Mouse (Mus musculus) lung, postnatal 25 days (tissue): ENCODE measurements around the gene Acox1.

Experiments
- DNase-seq: peaks from one replicate; pipeline ENCODE4 v3.0.0; 2022; ENCODE audit warnings: low spot score

Acox1 gene

DNA sequence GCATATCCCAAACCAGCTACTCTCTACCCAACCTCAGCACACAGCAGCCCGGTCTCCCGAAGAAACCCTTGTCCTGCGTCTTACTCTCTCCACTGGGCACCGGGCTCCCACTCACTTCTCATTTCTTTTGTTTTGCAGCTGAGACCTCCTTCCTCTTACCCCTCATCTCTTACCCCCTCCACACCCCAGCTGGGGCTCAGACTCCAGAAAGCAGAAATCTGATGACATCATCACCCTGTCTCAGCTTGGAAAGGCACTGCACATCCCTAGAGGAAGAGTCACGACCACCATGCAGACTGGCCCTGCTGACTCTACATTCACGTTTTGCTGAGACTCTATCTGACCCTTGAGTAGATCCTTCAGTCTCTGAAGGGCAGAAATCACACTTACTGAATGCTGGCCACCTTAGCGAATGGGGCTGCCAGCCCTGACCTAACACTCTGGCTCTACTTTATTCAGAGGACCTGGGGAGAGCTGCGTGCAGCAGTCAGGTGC lies 68.8 kb downstream of the Acox1 start:
- DNase-seq: no peak

DNA sequence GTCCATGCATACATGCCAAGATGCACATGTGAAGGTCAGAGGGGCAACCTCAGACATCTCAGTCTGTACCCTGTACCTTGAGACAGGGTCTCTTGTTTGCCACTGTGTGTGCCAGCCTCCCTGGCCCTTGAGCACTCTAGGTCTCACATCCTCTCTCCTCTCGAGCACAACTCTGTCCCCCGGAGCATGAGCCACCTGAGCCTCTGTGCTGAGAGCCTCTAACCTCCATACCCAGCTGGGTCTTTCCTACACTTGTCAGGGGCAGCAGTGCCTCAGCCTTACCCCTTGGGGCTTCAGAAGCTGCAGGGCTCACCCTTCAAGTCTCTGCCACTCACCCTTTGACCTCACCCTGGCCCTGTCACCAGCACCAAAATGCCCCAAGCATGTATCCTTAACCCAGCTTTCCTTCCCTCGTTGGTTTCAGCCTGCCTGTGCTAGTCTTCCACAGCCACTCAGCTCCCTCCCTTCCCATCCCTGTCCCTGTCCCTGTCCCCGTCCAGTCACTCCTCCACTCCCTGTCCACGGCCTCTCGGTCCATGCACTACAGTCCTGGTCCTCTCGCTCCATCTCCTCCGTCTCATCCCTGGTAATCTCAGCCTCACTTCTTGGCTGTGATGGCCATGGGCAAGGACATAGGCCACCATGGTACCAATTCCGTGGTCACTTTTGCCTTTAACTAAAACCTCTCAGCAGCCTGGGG lies 69.6 kb downstream of the Acox1 start:
- DNase-seq: no peak

DNA sequence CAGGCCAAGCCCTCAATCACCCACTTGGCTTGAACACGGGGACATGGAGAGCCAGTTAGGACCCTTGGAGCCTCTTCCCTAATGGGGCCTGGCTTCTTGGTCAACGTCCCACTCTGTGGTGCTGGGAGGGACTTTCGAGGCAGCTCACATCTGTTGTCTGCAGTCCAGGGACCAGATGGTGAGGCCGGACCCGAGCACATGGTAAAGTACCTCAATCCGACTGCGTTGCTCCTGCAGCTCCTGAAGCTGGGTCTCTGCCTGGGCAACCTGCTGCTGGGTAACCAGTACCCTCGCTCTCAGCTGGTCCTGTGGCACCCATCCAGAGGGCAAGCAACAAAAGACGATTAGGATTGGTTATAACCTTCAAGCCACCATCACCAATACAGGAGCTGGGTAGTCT lies 70.9 kb downstream of the Acox1 start:
- DNase-seq: no peak

DNA sequence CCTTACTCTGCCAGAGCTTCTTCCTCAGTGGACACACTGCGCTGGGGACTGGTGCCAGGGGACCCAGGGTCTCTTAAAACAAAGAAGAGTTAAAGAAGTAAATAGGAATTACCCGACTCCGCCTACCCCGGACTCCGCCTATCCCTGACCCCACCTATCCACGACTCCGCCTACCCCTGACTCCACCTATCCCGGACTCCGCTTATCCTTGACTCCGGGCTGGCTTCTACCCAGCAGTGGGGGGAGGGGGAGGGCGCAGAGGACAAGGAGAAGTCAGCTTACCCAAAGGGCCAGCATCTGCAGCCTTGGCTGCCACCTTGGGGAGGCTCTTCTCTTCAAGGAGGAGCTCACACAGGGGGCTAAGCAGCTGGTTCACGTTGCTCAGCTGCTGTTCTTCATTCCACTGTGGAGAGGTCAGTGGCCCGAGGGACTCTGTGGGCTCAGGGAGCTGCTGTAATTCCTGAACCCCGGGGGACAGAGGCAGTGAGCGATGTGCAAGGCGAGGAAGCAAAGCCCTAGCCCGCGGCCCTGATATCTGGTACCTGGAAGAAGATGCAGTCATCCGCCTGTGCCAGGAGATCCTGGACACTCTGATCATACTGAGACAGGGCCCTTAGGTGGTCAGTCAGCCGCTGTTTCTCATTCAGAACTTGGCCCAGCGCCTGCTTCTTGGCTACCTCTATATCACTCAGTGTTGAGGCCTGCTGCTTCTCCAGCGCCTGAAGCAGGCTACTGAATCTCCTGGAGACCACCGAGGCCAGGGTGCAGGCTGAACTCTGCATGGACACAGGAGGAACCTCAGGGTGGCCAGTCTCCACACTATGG lies 71.5 kb downstream of the Acox1 start, which contains the start of gene Trim47:
TSS of gene Trim47 (minus strand) at position 55 of the 825 bp plus-strand sequence.
- DNase-seq: peak; percentile 75

DNA sequence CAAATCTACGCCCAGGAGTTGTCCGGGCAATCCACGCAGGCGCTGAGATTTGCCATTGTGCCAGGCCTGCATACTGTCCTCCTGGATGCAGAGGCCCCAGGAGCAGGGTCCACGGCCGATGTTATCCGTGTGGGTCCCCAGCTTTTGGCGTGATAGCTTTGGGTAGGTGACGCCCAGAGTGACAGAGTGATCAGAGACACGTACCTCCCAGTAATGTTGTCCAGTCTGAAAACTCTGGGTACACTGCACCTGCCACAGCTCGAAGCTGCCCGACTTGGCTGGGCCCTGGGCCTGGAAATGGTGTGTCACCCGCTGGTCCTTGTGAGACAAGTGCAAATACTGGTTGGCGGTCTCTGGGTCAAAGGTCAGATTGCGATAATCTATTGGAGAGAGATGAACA lies 72.6 kb downstream of the Acox1 start:
- DNase-seq: no peak
